Mouse (Mus musculus) yolk sac, embryonic 10.5 days (tissue): Measurements from ENCODE around the gene Them7.

Experiments used
- DNase-seq: peaks from one replicate; pipeline ENCODE4 v3.0.0-alpha.2; 2017; ENCODE audit warnings: low spot score

Gene Them7

GRCm38 (mm10) chr2:105416660-105417348 is 192.7 kb downstream of the Them7 start:
- no peak for DNase-seq

- DNase-seq: no peak
Measured at GRCm38 (mm10) chr2:105417663-105418062, 193.5 kb downstream of the Them7 start.

GRCm38 (mm10) chr2:105418629-105419227 is 194.6 kb downstream of the Them7 start:
- no peak for DNase-seq

DNA sequence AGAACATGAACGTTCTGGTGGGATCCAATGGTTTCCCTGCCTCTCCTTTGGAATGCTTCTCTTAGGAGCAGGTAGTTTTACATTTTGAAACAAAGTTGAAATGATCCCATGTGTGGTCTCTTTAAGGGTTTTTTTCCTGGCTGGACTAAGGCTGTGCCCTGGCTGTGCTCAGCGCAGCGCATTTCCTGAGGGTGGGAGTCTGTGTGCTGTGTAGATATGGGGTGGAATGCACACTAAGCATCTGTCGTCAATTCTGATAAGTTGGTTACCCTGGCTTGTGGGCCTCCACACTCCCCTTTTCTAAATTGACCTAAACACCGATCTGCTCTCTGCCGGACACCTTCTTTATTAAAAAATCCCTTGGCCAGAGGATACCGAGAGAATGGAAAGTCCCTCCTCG is 203.3 kb downstream of the Them7 start:
- no peak for DNase-seq

DNA sequence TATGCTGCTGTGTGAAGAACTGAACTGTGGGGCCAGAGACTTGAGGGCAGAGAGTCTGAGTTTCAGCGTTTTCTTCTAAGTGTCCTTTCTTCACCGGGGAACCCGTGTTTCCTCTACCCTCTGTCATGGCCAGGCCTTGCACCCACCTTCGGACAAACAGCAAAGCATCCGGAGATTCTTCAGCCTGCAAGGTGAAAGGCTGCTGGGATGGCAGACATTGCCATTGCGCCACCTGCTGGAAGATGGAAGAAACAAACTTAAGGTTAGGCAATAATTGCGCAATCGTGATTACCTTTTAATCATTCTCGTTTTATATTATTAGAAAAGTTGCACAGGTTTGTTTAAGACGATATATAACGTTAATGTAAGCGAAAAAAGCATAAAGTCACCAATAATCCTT is 203.9 kb downstream of the Them7 start:
- DNase-seq: peak; percentile 44

DNA sequence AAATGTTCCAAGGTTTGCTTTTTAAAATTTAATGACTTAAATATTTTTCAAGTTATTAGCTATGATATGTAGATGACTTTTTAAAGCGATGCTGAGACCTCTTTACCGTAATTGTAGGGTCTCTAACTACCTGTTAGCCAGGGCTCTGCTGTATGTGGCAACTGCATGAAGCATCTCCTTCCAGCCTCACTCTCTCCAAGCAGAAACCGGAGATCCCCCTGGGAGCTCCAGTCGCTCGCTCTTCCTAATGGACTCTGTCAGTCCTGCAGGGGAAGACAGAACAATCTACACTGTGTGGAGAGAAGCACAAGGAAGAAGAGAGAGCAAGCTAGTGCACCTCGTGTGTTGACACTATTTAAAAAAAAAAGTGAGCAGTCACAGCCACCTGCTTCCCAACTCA is 204.3 kb downstream of the Them7 start:
- DNase-seq: no peak
